Mouse (Mus musculus): ENCODE measurements around the gene Myo1e.

GRCm38 (mm10) chr9:70351570-70352277 is 144.6 kb downstream of the Myo1e start:
- no peak for TF ChIP-seq POLR2A (IDR thresholded peaks at IDR 0.05; ENCODE audit: insufficient read depth, low read depth, low read length)
- TF ChIP-seq CTCF (IDR thresholded peaks at IDR 0.05) = no peak
